Mouse (Mus musculus) CH12.LX (cell line): ENCODE measurements around the gene Cisd3. TPM values are rescaled to one million over a fixed set of nuclear protein-coding genes. Genes with fewer than 3 reads are reported as not detected.

Experiments used
- DNase-seq: peaks from one replicate; pipeline ENCODE4 v3.0.0-alpha.2; 2013; ENCODE audit errors: extremely low read depth
- H3K27ac ChIP-seq: 2 replicates; pipeline ENCODE4 v1.5.1; 2012; ENCODE audit warnings: low read depth, mild to moderate bottlenecking, control low read depth, moderate library complexity; ENCODE audit not compliant: insufficient read depth
- H3K27me3 ChIP-seq: replicated peaks from 2 replicates; pipeline ENCODE3; 2012; ENCODE audit warnings: inconsistent platforms
- H3K36me3 ChIP-seq, 2 experiments: replicated peaks in 1 of 2; 2 replicates each; pipeline versions ENCODE3 to v1.6.1; 2012; ENCODE audit warnings: inconsistent platforms in 1 of 2, low read length in 1 of 2, mild to moderate bottlenecking in 1 of 2, mixed read lengths in 1 of 2, moderate library complexity in 1 of 2; ENCODE audit not compliant: control insufficient read depth in 1 of 2, insufficient read depth in 1 of 2
- H3K4me1 ChIP-seq, 2 experiments: 2 replicates each; pipeline ENCODE4 v1.6.1; 2012; ENCODE audit warnings: inconsistent platforms in 1 of 2, moderate library complexity in 1 of 2; ENCODE audit not compliant: insufficient read depth in 2 of 2, control insufficient read depth in 1 of 2
- H3K4me2 ChIP-seq: 2 replicates; pipeline ENCODE4 v1.6.1; 2012; ENCODE audit warnings: low read depth, mild to moderate bottlenecking, control low read depth; ENCODE audit not compliant: poor library complexity, insufficient read depth, severe bottlenecking
- H3K4me3 ChIP-seq, 3 experiments: fragments of 150-350 bp in 1 of 3; sonication (generic) in 1 of 3; replicated peaks in 1 of 3; 2 replicates each; pipeline versions ENCODE3 to v1.5.1; 2011 to 2012; ENCODE audit warnings: low read depth in 2 of 3, low read length in 2 of 3, mild to moderate bottlenecking in 2 of 3, moderate library complexity in 2 of 3, control low read depth in 1 of 3, improper control_type of control experiment in 1 of 3, inconsistent platforms in 1 of 3, mixed read lengths in 1 of 3; ENCODE audit not compliant: poor library complexity in 1 of 3
- H3K79me2 ChIP-seq: replicated peaks from 2 replicates; pipeline ENCODE4 v1.6.1; 2012; ENCODE audit warnings: mild to moderate bottlenecking, moderate library complexity; ENCODE audit not compliant: control insufficient read depth, poor library complexity, insufficient read depth, severe bottlenecking; ENCODE audit errors: extremely low read depth
- H3K9ac ChIP-seq: 2 replicates; pipeline ENCODE4 v1.6.1; 2012; ENCODE audit warnings: low read depth, mild to moderate bottlenecking, control low read depth, moderate library complexity; ENCODE audit not compliant: insufficient read depth
- H3K9me3 ChIP-seq: replicated peaks from 2 replicates; pipeline ENCODE3; 2012; ENCODE audit warnings: low read length, inconsistent platforms, mixed read lengths
- BHLHE40 ChIP-seq: IDR thresholded peaks from 2 replicates; pipeline ENCODE4 v1.6.1; 2011; ENCODE audit warnings: mild to moderate bottlenecking, low read depth, low read length, improper control_type of control experiment
- CHD1 ChIP-seq: IDR thresholded peaks from 2 replicates; pipeline ENCODE4 v1.6.1; 2012; ENCODE audit warnings: low read depth, low read length, improper control_type of control experiment, inconsistent platforms
- CHD2 ChIP-seq: IDR thresholded peaks from 2 replicates; pipeline ENCODE4 v1.6.1; 2011; ENCODE audit warnings: low read length, improper control_type of control experiment
- CTCF ChIP-seq, 2 experiments: IDR thresholded peaks in 1 of 2; conservative IDR thresholded peaks in 1 of 2; 2 replicates each; pipeline ENCODE4 v1.5.1; 2011 to 2012; ENCODE audit warnings: low read depth in 2 of 2, low read length in 2 of 2, improper control_type of control experiment in 1 of 2, inconsistent platforms in 1 of 2, mild to moderate bottlenecking in 1 of 2, moderate library complexity in 1 of 2
- E2F4 ChIP-seq: IDR thresholded peaks from 2 replicates; pipeline ENCODE4 v1.6.1; 2011; ENCODE audit warnings: low read depth, low read length, improper control_type of control experiment; ENCODE audit not compliant: insufficient replicate concordance
- ELF1 ChIP-seq: IDR thresholded peaks from 2 replicates; pipeline ENCODE4 v1.6.1; 2014; ENCODE audit warnings: low read depth, mild to moderate bottlenecking, inconsistent platforms, low read length, improper control_type of control experiment
- EP300 ChIP-seq: IDR thresholded peaks from 2 replicates; pipeline ENCODE4 v1.6.1; 2011; ENCODE audit warnings: low read length, improper control_type of control experiment
- ETS1 ChIP-seq: conservative IDR thresholded peaks from 2 replicates; pipeline ENCODE4 v1.6.1; 2012; ENCODE audit warnings: low read depth, mild to moderate bottlenecking, inconsistent platforms, low read length, improper control_type of control experiment, moderate library complexity
- GABPA ChIP-seq: IDR thresholded peaks from 2 replicates; pipeline ENCODE4 v1.6.1; 2012; ENCODE audit warnings: low read depth, low read length, improper control_type of control experiment, inconsistent platforms; ENCODE audit not compliant: insufficient replicate concordance
- HCFC1 ChIP-seq: IDR thresholded peaks from 2 replicates; pipeline ENCODE4 v1.6.1; 2012; ENCODE audit warnings: low read depth, mild to moderate bottlenecking, inconsistent platforms, low read length, improper control_type of control experiment
- IRF4 ChIP-seq: IDR thresholded peaks from 2 replicates; pipeline ENCODE4 v1.6.1; 2014; ENCODE audit warnings: low read depth, mild to moderate bottlenecking, inconsistent platforms, low read length, improper control_type of control experiment
- JUN ChIP-seq: IDR thresholded peaks from 2 replicates; pipeline ENCODE4 v1.6.1; 2011; ENCODE audit warnings: low read depth, mild to moderate bottlenecking, low read length, improper control_type of control experiment, moderate library complexity; ENCODE audit not compliant: insufficient read depth
- JUND ChIP-seq: conservative IDR thresholded peaks from 2 replicates; pipeline ENCODE4 v1.6.1; 2011; ENCODE audit warnings: low read depth, low read length, improper control_type of control experiment
- KAT2A ChIP-seq: IDR thresholded peaks from 2 replicates; pipeline ENCODE4 v1.6.1; 2012; ENCODE audit warnings: low read length, improper control_type of control experiment, inconsistent platforms; ENCODE audit not compliant: insufficient replicate concordance
- MAFK ChIP-seq: IDR thresholded peaks from 2 replicates; pipeline ENCODE4 v1.6.1; 2011; ENCODE audit warnings: low read length, improper control_type of control experiment; ENCODE audit not compliant: insufficient replicate concordance
- MAZ ChIP-seq: IDR thresholded peaks from 2 replicates; pipeline ENCODE4 v1.6.1; 2012; ENCODE audit warnings: low read depth, mild to moderate bottlenecking, inconsistent platforms, low read length, improper control_type of control experiment, moderate library complexity
- MEF2A ChIP-seq: IDR thresholded peaks from 2 replicates; pipeline ENCODE4 v1.6.1; 2014; ENCODE audit warnings: low read depth, mild to moderate bottlenecking, inconsistent platforms, low read length, improper control_type of control experiment, borderline replicate concordance
- MYC ChIP-seq: IDR thresholded peaks from 2 replicates; pipeline ENCODE4 v1.6.1; 2011; ENCODE audit warnings: low read depth, mild to moderate bottlenecking, improper control_type of control experiment, low read length
- NELFE ChIP-seq: IDR thresholded peaks from 2 replicates; pipeline ENCODE4 v1.6.1; 2011; ENCODE audit warnings: low read depth, low read length, improper control_type of control experiment
- NRF1 ChIP-seq: IDR thresholded peaks from 2 replicates; pipeline ENCODE4 v1.6.1; 2014; ENCODE audit warnings: low read depth, mild to moderate bottlenecking, inconsistent platforms, low read length, improper control_type of control experiment, moderate library complexity
- PAX5 ChIP-seq: IDR thresholded peaks from 2 replicates; pipeline ENCODE4 v1.6.1; 2012; ENCODE audit warnings: low read length, inconsistent platforms, mixed read lengths
- POLR2A ChIP-seq: IDR thresholded peaks from 2 replicates; pipeline ENCODE4 v1.6.1; 2011; ENCODE audit warnings: low read depth, mild to moderate bottlenecking, improper control_type of control experiment, low read length
- POLR2AphosphoS2 ChIP-seq: IDR thresholded peaks from 2 replicates; pipeline ENCODE4 v1.6.1; 2011; ENCODE audit warnings: low read depth, low read length, improper control_type of control experiment
- RAD21 ChIP-seq: IDR thresholded peaks from 2 replicates; pipeline ENCODE4 v1.6.1; 2011; ENCODE audit warnings: low read depth, mild to moderate bottlenecking, low read length, improper control_type of control experiment, moderate library complexity
- SIN3A ChIP-seq: IDR thresholded peaks from 2 replicates; pipeline ENCODE4 v1.6.1; 2012; ENCODE audit warnings: low read length, improper control_type of control experiment, inconsistent platforms
- SMC3 ChIP-seq: IDR thresholded peaks from 2 replicates; pipeline ENCODE4 v1.6.1; 2011; ENCODE audit warnings: low read depth, low read length, improper control_type of control experiment
- TBP ChIP-seq: conservative IDR thresholded peaks from 2 replicates; pipeline ENCODE4 v1.6.1; 2011; ENCODE audit warnings: low read depth, low read length, improper control_type of control experiment
- TCF12 ChIP-seq: IDR thresholded peaks from 2 replicates; pipeline ENCODE4 v1.6.1; 2014; ENCODE audit warnings: low read depth, mild to moderate bottlenecking, inconsistent platforms, low read length, improper control_type of control experiment
- UBTF ChIP-seq: IDR thresholded peaks from 2 replicates; pipeline ENCODE4 v1.6.1; 2012; ENCODE audit warnings: low read depth, mild to moderate bottlenecking, inconsistent platforms, low read length, improper control_type of control experiment, moderate library complexity
- USF2 ChIP-seq: conservative IDR thresholded peaks from 2 replicates; pipeline ENCODE4 v1.6.1; 2011; ENCODE audit warnings: low read depth, low read length, improper control_type of control experiment
- ZC3H11A ChIP-seq: IDR thresholded peaks from 2 replicates; pipeline ENCODE4 v1.6.1; 2012; ENCODE audit warnings: low read depth, mild to moderate bottlenecking, inconsistent platforms, low read length, improper control_type of control experiment
- ZKSCAN1 ChIP-seq: IDR thresholded peaks from 2 replicates; pipeline ENCODE4 v1.6.1; 2012; ENCODE audit warnings: low read depth, inconsistent platforms, low read length, improper control_type of control experiment, borderline replicate concordance
- ZMIZ1 ChIP-seq: IDR thresholded peaks from 2 replicates; pipeline ENCODE4 v1.6.1; 2012; ENCODE audit warnings: low read depth, mild to moderate bottlenecking, inconsistent platforms, low read length, improper control_type of control experiment
- ZNF384 ChIP-seq: IDR thresholded peaks from 2 replicates; pipeline ENCODE4 v1.6.1; 2012; ENCODE audit warnings: low read depth, low read length, improper control_type of control experiment, inconsistent platforms
- dilution Hi-C: fragments of 300-500 bp; cut with MboI; formaldehyde crosslinking; loops from 2 replicates; pipeline ENCODE4 v1.14.3; 2020; ENCODE audit warnings: low sequenced_read_pairs; ENCODE audit not compliant: extremely low pct_unique_long_range_greater_than_20kb, extremely low pct_ligation_motif_present
- in situ Hi-C: fragments of 300-500 bp; cut with MboI; formaldehyde crosslinking; loops from 3 replicates; pipeline ENCODE4 v1.14.3; 2019; ENCODE audit warnings: low sequenced_read_pairs, low pct_ligation_motif_present, low pct_unique_long_range_greater_than_20kb, mixed read lengths
- polyA plus RNA-seq: library from polyadenylated mRNA; unstranded; fragments of >175 nt; gene quantifications from 2 replicates; pipeline ENCODE4 v1.2.1, GENCODE M21; 2012; ENCODE audit warnings: low read depth; ENCODE audit not compliant: insufficient read length
- total RNA-seq, 2 experiments: library from RNA; depleted of rRNA; stranded (reverse); fragments of 300-350 nt in 1 of 2; fragments of >200 nt in 1 of 2; gene quantifications; 2 replicates each; pipeline ENCODE4 v1.2.3; 2012 to 2014

Cisd3 gene
- total and polyA plus RNA-seq, 3 experiments: 66.1 to 221 (median 141) TPM

DNA sequence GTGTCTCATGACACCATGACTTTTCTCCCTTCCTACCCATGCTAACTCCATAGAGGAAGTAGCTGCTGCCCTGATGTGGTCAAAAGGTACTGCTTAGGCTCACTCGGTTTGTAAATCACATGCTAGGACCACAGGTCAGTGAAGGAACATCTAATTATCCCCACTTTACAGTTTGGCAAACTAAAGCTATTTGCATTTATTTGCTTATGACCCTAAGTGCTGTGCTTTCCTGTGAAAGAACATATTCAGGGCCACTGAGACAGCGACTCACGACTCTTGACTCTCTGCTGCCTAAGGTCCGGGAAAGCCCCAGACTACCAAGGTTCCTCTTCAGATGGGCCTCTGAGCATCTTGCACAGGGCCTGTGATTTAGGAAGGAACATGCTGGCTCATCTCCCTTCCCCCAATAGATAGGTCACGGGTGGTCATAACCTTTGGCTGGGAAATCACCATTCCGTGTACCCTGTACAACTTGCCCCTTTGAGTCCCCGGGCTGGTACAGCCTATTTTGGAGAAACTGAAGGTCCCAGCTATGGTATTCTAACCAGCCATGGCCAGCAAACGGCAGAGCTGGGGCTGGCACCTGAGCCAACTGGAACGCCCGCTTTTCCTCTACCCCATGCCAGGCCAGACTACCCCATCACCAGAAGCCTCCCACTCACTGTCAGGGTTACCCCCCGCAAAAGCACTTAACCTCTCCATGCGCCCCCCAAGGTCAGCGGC is 26.2 kb upstream of the Cisd3 start (continued):
- 0 out of 2 replicates have a peak, but pooled peaks have one; percentile 47 for TF ChIP-seq E2F4
- peak; percentile 2 for TF ChIP-seq RAD21
- peak; percentile 73 for TF ChIP-seq UBTF
- TF ChIP-seq JUN: peak; percentile 49
- peak; percentile 94 for TF ChIP-seq BHLHE40
- peak; percentile 94 for TF ChIP-seq POLR2A
- TF ChIP-seq KAT2A: 0 out of 2 replicates have a peak, but pooled peaks have one; percentile 58
- peak; percentile 87 for TF ChIP-seq EP300
- peak; percentile 75 for TF ChIP-seq ZMIZ1

DNA sequence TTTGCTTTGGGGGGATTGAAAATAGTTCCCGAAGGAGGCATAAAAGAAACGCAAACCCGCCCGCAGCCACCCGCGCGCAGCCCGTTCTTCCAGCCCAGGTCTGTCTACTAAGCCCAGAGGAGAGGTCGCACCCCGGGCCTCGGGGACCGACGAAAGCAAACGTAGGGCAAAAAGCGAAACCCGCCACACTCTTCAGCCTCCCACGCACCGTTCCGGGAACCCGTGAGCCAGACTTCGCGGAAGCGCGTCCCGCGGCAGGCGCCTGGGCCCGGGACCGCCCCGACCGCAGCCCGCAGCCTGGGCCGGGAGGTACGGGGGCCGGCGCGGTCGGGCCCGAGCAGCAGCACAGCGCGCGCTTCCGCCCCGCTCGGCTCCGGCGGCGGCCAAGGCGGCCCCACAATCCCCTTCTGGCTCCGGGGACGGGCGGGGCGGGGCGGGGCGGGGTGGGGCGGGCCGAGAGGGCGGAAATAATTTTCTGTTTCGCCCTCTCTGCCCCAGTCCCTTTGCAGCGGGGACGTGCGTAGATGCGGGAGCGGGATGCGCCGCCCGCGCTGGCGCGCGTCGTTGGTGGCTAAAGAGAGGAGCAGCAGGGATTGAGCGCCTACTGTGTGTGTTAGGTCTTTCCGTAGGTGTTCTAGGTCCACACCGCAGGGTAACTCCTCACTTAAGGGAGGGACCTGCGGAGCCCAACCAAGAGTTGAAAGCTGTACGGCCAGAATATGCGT is 25.5 kb upstream of the Cisd3 start:
- in situ Hi-C loops (no loop called here), dilution Hi-C loops (no loop called here)
- no peaks in the 10 kb centered on the region for H3K9me3 ChIP-seq
- H3K79me2 ChIP-seq: peaks cover 32% of the 10 kb centered on the region
- peaks cover 18 to 41% of the 10 kb centered on the region in 2 experiments for H3K4me1 ChIP-seq
- H3K4me2 ChIP-seq: peak overlapping the region; percentile 97
- peak; percentile 79 for DNase-seq
- peaks cover 12 to 35% of the 10 kb centered on the region in 2 experiments for H3K36me3 ChIP-seq
- peak overlapping the region; percentile 100 for H3K9ac ChIP-seq
- peak overlapping the region; percentile 82 to 88 (median 87) for H3K4me3 ChIP-seq
- no peaks in the 10 kb centered on the region for H3K27me3 ChIP-seq
- H3K27ac ChIP-seq: peak overlapping the region; percentile 98
- TF ChIP-seq POLR2AphosphoS2 (no peak), IRF4 (peak; percentile 50; the same call in 1 of the 2 replicates), JUND (no peak), ELF1 (peak; percentile 85), ETS1 (no peak), POLR2A (peak; percentile 95), SMC3 (no peak), ZC3H11A (no peak), MAZ (peak; percentile 87), NRF1 (peak; percentile 46; the same call in 1 of the 2 replicates), TBP (peak; percentile 78; the same call in 1 of the 2 replicates), NELFE (peak; percentile 91), MAFK (0 out of 2 replicates have a peak, but pooled peaks have one; percentile 20), TCF12 (peak; percentile 77), HCFC1 (peak; percentile 45), CHD2 (no peak; the same call in 1 of the 2 replicates), GABPA (no peak), EP300 (peak; percentile 40; the same call in 1 of the 2 replicates), JUN (no peak; the same call in 1 of the 2 replicates), USF2 (no peak), ZNF384 (no peak), SIN3A (peak; percentile 90), PAX5 (no peak), CHD1 (no peak; the same call in none of the 2 replicates), CTCF (conservative IDR thresholded peaks at IDR 0.05 in 1 of 2, IDR thresholded peaks at IDR 0.05 in 1 of 2; ENCODE audit: low read depth in 2 of 2, low read length in 2 of 2) (no peak), MEF2A (peak; percentile 71), MYC (no peak), ZKSCAN1 (peak; percentile 76), ZMIZ1 (peak; percentile 96), RAD21 (no peak)
